Mouse (Mus musculus): ENCODE results near the gene Mia3.

DNA sequence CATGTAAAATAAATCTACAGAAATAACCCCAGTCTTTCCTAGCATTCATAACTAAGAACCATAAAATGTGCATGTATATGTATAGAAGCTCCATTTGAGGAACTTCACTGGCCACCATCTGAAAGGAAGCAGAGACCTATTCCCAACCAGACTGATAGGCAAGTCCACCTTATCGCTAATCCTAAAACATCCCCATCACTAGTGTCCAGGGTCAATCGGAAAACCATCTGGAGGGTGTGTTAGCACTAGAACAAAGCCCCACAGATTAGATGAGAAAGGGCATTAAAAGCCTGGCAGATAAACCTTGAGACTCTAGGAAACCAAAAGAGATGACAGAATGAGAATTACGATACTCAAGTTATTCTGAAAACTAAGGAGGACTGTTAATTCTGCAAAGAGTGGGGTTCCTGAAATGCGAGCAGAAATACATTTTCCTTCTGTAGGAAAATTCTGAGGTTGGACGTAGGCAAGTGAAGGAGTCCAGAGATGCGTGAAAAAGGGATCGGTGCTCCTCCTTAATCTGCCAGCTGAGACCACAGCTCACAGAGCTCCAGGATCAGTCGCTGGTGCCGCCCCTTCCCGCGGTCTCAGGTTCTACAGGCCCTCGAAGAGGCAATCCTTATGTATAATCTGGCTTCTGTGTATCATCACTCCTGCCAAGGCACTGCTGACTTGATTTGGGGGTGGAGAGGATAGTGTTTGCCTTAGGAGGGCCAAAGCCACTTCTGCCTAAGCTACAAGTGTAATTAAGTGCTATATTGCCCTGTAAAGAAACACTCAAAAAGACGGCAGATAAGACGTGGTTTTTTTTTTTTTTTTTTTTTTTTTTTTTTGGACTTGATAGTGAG lies 6.4 kb downstream of the Mia3 start:
- TF ChIP-seq POLR2A (IDR thresholded peaks at IDR 0.05; ENCODE audit: insufficient read length, low read depth) (no peak), TCF12 (IDR thresholded peaks at IDR 0.05; ENCODE audit: insufficient read depth, poor library complexity, severe bottlenecking) (no peak), MYOG (IDR thresholded peaks at IDR 0.05; ENCODE audit: control insufficient read depth in 1 of 3, insufficient read depth in 1 of 3, insufficient read length in 2 of 3, low read depth in 2 of 3) (no peak), USF1 (IDR thresholded peaks at IDR 0.05; ENCODE audit: low read depth) (no peak), MAX (IDR thresholded peaks at IDR 0.05; ENCODE audit: low read depth) (no peak), SRF (IDR thresholded peaks at IDR 0.05; ENCODE audit: control insufficient read depth, insufficient read length, low read depth) (no peak), MYOD1 (IDR thresholded peaks at IDR 0.05; ENCODE audit: control insufficient read depth in 1 of 3, insufficient read length in 2 of 3, low read depth in 2 of 3) (no peak), TCF3 (IDR thresholded peaks at IDR 0.05; ENCODE audit: insufficient read length, low read depth) (no peak), REST (IDR thresholded peaks at IDR 0.05; ENCODE audit: insufficient read depth, insufficient read length) (no peak)

Measured in myocyte (in vitro differentiated cells).